Mouse (Mus musculus): ENCODE measurements around the gene Cdc37. TPM values are rescaled to one million over a fixed set of nuclear protein-coding genes. Genes with fewer than 3 reads are reported as not detected.
A peak's percentile ranks its signal among the peaks of the same experiment; 100 is the strongest.

Gene Cdc37
- polyA plus RNA-seq, 1 experiment: 72.6 TPM

- Histone ChIP-seq H3K4me3 (ENCODE audit: insufficient read depth, low read depth, low read length) (no peak overlapping the region), H3K36me3 (ENCODE audit: control insufficient read depth, insufficient read depth, low read length) (no peaks in the 10 kb centered on the region; the same call in none of the 2 replicates), H3K4me1 (ENCODE audit: control insufficient read depth, insufficient read depth, low read length) (peaks cover 6% of the 10 kb centered on the region), H3K27me3 (replicated peaks; ENCODE audit: control insufficient read depth, insufficient read depth, low read length) (no peaks in the 10 kb centered on the region), H3K27ac (ENCODE audit: insufficient read depth, low read depth, low read length) (peak overlapping the region; percentile 26; the same call in 1 of the 2 replicates)
- TF ChIP-seq CTCF (conservative IDR thresholded peaks at IDR 0.05; ENCODE audit: insufficient read depth, insufficient read length, low read depth, low read length) (peak; percentile 56), POLR2A (IDR thresholded peaks at IDR 0.05; ENCODE audit: low read depth, low read length) (no peak)
- WGBS: 57% methylated on average over 3 of the region's 3 CpGs
- peak; percentile 69 for DNase-seq
Measured at GRCm38 (mm10) chr9:21137229-21137628, 12.6 kb downstream of the Cdc37 start.

- peak; percentile 59 for DNase-seq
Measured at GRCm38 (mm10) chr9:21136401-21136800, 13.4 kb downstream of the Cdc37 start.

GRCm38 (mm10) chr9:21135941-21136381 lies 13.8 kb downstream of the Cdc37 start:
- H3K27me3 ChIP-seq (replicated peaks; ENCODE audit: control insufficient read depth, insufficient read depth, low read length): no peaks in the 10 kb centered on the region
- H3K4me1 ChIP-seq (ENCODE audit: control insufficient read depth, insufficient read depth, low read length): peaks cover 6% of the 10 kb centered on the region
- TF ChIP-seq POLR2A (IDR thresholded peaks at IDR 0.05; ENCODE audit: low read depth, low read length) (no peak), CTCF (conservative IDR thresholded peaks at IDR 0.05; ENCODE audit: insufficient read depth, insufficient read length, low read depth, low read length) (no peak)
- no peak overlapping the region for H3K4me3 ChIP-seq (ENCODE audit: insufficient read depth, low read depth, low read length)
- peak overlapping the region; percentile 70 for H3K27ac ChIP-seq (ENCODE audit: insufficient read depth, low read depth, low read length)
- H3K36me3 ChIP-seq (ENCODE audit: control insufficient read depth, insufficient read depth, low read length): no peaks in the 10 kb centered on the region
- 43% methylated on average over 1 of the region's 1 CpGs for WGBS
- DNase-seq: no peak

More at GRCm38 (mm10) chr9:21136401-21136800, 13.4 kb downstream of the Cdc37 start:
- TF ChIP-seq POLR2A (IDR thresholded peaks at IDR 0.05; ENCODE audit: low read depth, low read length) (no peak), CTCF (conservative IDR thresholded peaks at IDR 0.05; ENCODE audit: insufficient read depth, insufficient read length, low read depth, low read length) (no peak)
- Histone ChIP-seq H3K4me3 (ENCODE audit: insufficient read depth, low read depth, low read length) (no peak overlapping the region), H3K27me3 (replicated peaks; ENCODE audit: control insufficient read depth, insufficient read depth, low read length) (no peaks in the 10 kb centered on the region), H3K36me3 (ENCODE audit: control insufficient read depth, insufficient read depth, low read length) (no peaks in the 10 kb centered on the region), H3K4me1 (ENCODE audit: control insufficient read depth, insufficient read depth, low read length) (peaks cover 6% of the 10 kb centered on the region), H3K27ac (ENCODE audit: insufficient read depth, low read depth, low read length) (peak overlapping the region; percentile 70)
- WGBS: 67% methylated on average over 6 of the region's 6 CpGs

- Histone ChIP-seq H3K27ac (ENCODE audit: insufficient read depth, low read depth, low read length) (peak overlapping the region; percentile 81), H3K4me1 (ENCODE audit: control insufficient read depth, insufficient read depth, low read length) (peaks cover 7% of the 10 kb centered on the region), H3K4me3 (ENCODE audit: insufficient read depth, low read depth, low read length) (no peak overlapping the region), H3K36me3 (ENCODE audit: control insufficient read depth, insufficient read depth, low read length) (no peaks in the 10 kb centered on the region), H3K27me3 (replicated peaks; ENCODE audit: control insufficient read depth, insufficient read depth, low read length) (no peaks in the 10 kb centered on the region)
- no peak for DNase-seq
- TF ChIP-seq CTCF (conservative IDR thresholded peaks at IDR 0.05; ENCODE audit: insufficient read depth, insufficient read length, low read depth, low read length) (no peak), POLR2A (IDR thresholded peaks at IDR 0.05; ENCODE audit: low read depth, low read length) (no peak)
- WGBS: 79% methylated on average over 4 of the region's 4 CpGs
Measured at GRCm38 (mm10) chr9:21135329-21135890, 14.4 kb downstream of the Cdc37 start.

GRCm38 (mm10) chr9:21134595-21135328 lies 15.0 kb downstream of the Cdc37 start:
- no peaks in the 10 kb centered on the region for H3K27me3 ChIP-seq (replicated peaks; ENCODE audit: control insufficient read depth, insufficient read depth, low read length)
- no peak for TF ChIP-seq CTCF (conservative IDR thresholded peaks at IDR 0.05; ENCODE audit: insufficient read depth, insufficient read length, low read depth, low read length)
- no peak for TF ChIP-seq POLR2A (IDR thresholded peaks at IDR 0.05; ENCODE audit: low read depth, low read length)
- no peaks in the 10 kb centered on the region for H3K36me3 ChIP-seq (ENCODE audit: control insufficient read depth, insufficient read depth, low read length)
- peak overlapping the region; percentile 81 for H3K27ac ChIP-seq (ENCODE audit: insufficient read depth, low read depth, low read length)
- H3K4me3 ChIP-seq (ENCODE audit: insufficient read depth, low read depth, low read length): no peak overlapping the region
- H3K4me1 ChIP-seq (ENCODE audit: control insufficient read depth, insufficient read depth, low read length): peaks cover 10% of the 10 kb centered on the region
- 52% methylated on average over 9 of the region's 9 CpGs for WGBS
- peak; percentile 80 for DNase-seq

- Histone ChIP-seq H3K27me3 (replicated peaks; ENCODE audit: control insufficient read depth, insufficient read depth, low read length) (no peaks in the 10 kb centered on the region), H3K27ac (ENCODE audit: insufficient read depth, low read depth, low read length) (no peak overlapping the region), H3K36me3 (ENCODE audit: control insufficient read depth, insufficient read depth, low read length) (no peaks in the 10 kb centered on the region), H3K4me3 (ENCODE audit: insufficient read depth, low read depth, low read length) (no peak overlapping the region), H3K4me1 (ENCODE audit: control insufficient read depth, insufficient read depth, low read length) (peaks cover 10% of the 10 kb centered on the region)
- 70% methylated on average over 9 of the region's 9 CpGs for whole genome bisulfite sequencing
- no peak for DNase-seq
- no peak for TF ChIP-seq POLR2A (IDR thresholded peaks at IDR 0.05; ENCODE audit: low read depth, low read length)
- TF ChIP-seq CTCF (conservative IDR thresholded peaks at IDR 0.05; ENCODE audit: insufficient read depth, insufficient read length, low read depth, low read length): no peak
Measured at GRCm38 (mm10) chr9:21133064-21133707, 16.6 kb downstream of the Cdc37 start.
